Mouse (Mus musculus) spleen, embryonic (tissue): ENCODE results near the gene Smarca5.
"Not testable (repeated sequence)": the region's sequence is repeated elsewhere in the genome, so short reads cannot be mapped to it uniquely, and the experiment has no call there.

Experiments used
- CTCF ChIA-PET: fragments of 350-600 bp; sonication (Branson Sonifier 250); formaldehyde crosslinking; loops from one replicate; lab custom pipeline; 2022; lab: Charles Lee

Smarca5 gene

GRCm38 (mm10) chr8:80739155-80739924 lies at the start of gene Smarca5:
Gene Smarca5 (minus strand): TSS chr8:80739497.
- CTCF ChIA-PET: not testable (repeated sequence)

- CTCF ChIA-PET: no interaction called here
These were observed 45.3 kb upstream of the Smarca5 start for GRCm38 (mm10) chr8:80784559-80784958.

- CTCF ChIA-PET: no interaction called here
These were observed 44.0 kb upstream of the Smarca5 start for GRCm38 (mm10) chr8:80783271-80783670.

GRCm38 (mm10) chr8:80781338-80781737 lies 42.0 kb upstream of the Smarca5 start:
- CTCF ChIA-PET: no interaction called here

- CTCF ChIA-PET: no interaction called here
These were observed 41.0 kb upstream of the Smarca5 start for GRCm38 (mm10) chr8:80780271-80780670.

GRCm38 (mm10) chr8:80776436-80776835 lies 37.1 kb upstream of the Smarca5 start:
- CTCF ChIA-PET: no interaction called here

GRCm38 (mm10) chr8:80772732-80773460 lies 33.6 kb upstream of the Smarca5 start:
- CTCF ChIA-PET: no interaction called here

GRCm38 (mm10) chr8:80768451-80768850 lies 29.2 kb upstream of the Smarca5 start:
- CTCF ChIA-PET: no interaction called here

GRCm38 (mm10) chr8:80753017-80753715 lies 13.9 kb upstream of the Smarca5 start:
- CTCF ChIA-PET: no interaction called here

GRCm38 (mm10) chr8:80752429-80752828 lies 13.1 kb upstream of the Smarca5 start:
- CTCF ChIA-PET: no interaction called here

- CTCF ChIA-PET: no interaction called here
These were observed 9.8 kb upstream of the Smarca5 start for GRCm38 (mm10) chr8:80749091-80749490.

- CTCF ChIA-PET: no interaction called here
These were observed 635 bp upstream of the Smarca5 start for GRCm38 (mm10) chr8:80739932-80740331.

- CTCF ChIA-PET: no interaction called here
These were observed 726 bp downstream of the Smarca5 start for GRCm38 (mm10) chr8:80738388-80739154.

GRCm38 (mm10) chr8:80738046-80738387 lies 1.3 kb downstream of the Smarca5 start:
- CTCF ChIA-PET: no interaction called here

- CTCF ChIA-PET: no interaction called here
These were observed 7.0 kb downstream of the Smarca5 start for GRCm38 (mm10) chr8:80732326-80732725.

- CTCF ChIA-PET: no interaction called here
These were observed 24.8 kb downstream of the Smarca5 start for GRCm38 (mm10) chr8:80714461-80714860.

- CTCF ChIA-PET: no interaction called here
These were observed 28.5 kb downstream of the Smarca5 start for GRCm38 (mm10) chr8:80710670-80711400.

GRCm38 (mm10) chr8:80688141-80688540 lies 51.2 kb downstream of the Smarca5 start:
- CTCF ChIA-PET: no interaction called here

GRCm38 (mm10) chr8:80683756-80684335 lies 55.5 kb downstream of the Smarca5 start:
- CTCF ChIA-PET: no interaction called here

- CTCF ChIA-PET: no interaction called here
These were observed 56.7 kb downstream of the Smarca5 start for GRCm38 (mm10) chr8:80682594-80682993.
